Mouse (Mus musculus): ENCODE data around the gene Gtf2ird1.

- TF ChIP-seq EP300 (IDR thresholded peaks at IDR 0.05; ENCODE audit: insufficient read depth, low read depth, low read length) (0 out of 2 replicates have a peak, but pooled peaks have one; percentile 15), CTCF (IDR thresholded peaks at IDR 0.05; ENCODE audit: low read depth, low read length) (no peak)
Observed at GRCm38 (mm10) chr5:134467030-134467549, 10.6 kb upstream of the Gtf2ird1 start.

Data from ES-Bruce4 (cell line).